18 mouse cellular contexts compared by ENCODE assay signal in genomic region chr1:39257331-39257594, GRCm38 (mm10).
A peak's percentile ranks its signal among the peaks of the same experiment; 100 is the strongest.
DNase-seq lines count a peak whose midpoint lies in the region; ATAC-seq and TF ChIP-seq lines count a peak whose summit lies in the region.
"Had no signal": no experiment of that assay in that cellular context is flagged by ENCODE, and none has a peak within 500 bp of the region (broad histone marks: within the 10 kb centered on the region; RNA-seq: fewer than 3 reads in every experiment).

No protein-coding gene starts in this region.

- ATAC-seq in embryonic facial prominence, embryonic 15.5 days (ENCODE audit: insufficient number of reproducible peaks, low FRiP score, low TSS enrichment, low read depth), result no peak
- ATAC-seq: activated CD4-positive, CD25-positive, alpha-beta regulatory T cell, adult 4 months; forebrain, embryonic 16.5 days had no signal

- 0 out of 2 replicates have a peak overlapping the region, but pooled peaks have one; percentile 17 for H3K27ac ChIP-seq in embryonic facial prominence, embryonic 15.5 days (replicated peaks)
- H3K27ac ChIP-seq in embryonic facial prominence, embryonic 10.5 days (replicated peaks), result no peak overlapping the region
- peak overlapping the region; percentile 54 for H3K27ac ChIP-seq in gastrocnemius, adult 2 months
- H3K27ac ChIP-seq: embryonic facial prominence, embryonic 13.5 days; forebrain, embryonic 10.5 days; forebrain, embryonic 12.5 days had no signal

- H3K36me3 ChIP-seq in embryonic facial prominence, embryonic 15.5 days, result no peaks in the 10 kb centered on the region
- no peaks in the 10 kb centered on the region for H3K36me3 ChIP-seq in embryonic facial prominence, embryonic 10.5 days (replicated peaks)
- H3K36me3 ChIP-seq in C2C12 (ENCODE audit: control insufficient read depth, insufficient read depth) (no peaks in the 10 kb centered on the region), myocyte (ENCODE audit: control insufficient read depth, insufficient read depth) (no peaks in the 10 kb centered on the region)
- H3K36me3 ChIP-seq: embryonic facial prominence, embryonic 13.5 days; forebrain, embryonic 10.5 days; forebrain, embryonic 12.5 days had no signal

- H3K79me3 ChIP-seq in C2C12 (ENCODE audit: low read depth), result no peaks in the 10 kb centered on the region

- H3K79me2 ChIP-seq in C2C12 (ENCODE audit: control insufficient read depth, insufficient read depth), result no peaks in the 10 kb centered on the region
- no peaks in the 10 kb centered on the region for H3K79me2 ChIP-seq in myocyte (ENCODE audit: control insufficient read depth, insufficient read depth)

- no peak overlapping the region for H3K4me3 ChIP-seq in embryonic facial prominence, embryonic 15.5 days (replicated peaks)
- H3K4me3 ChIP-seq in embryonic facial prominence, embryonic 10.5 days, result no peak overlapping the region
- H3K4me3 ChIP-seq in gastrocnemius, adult 2 months, result no peak overlapping the region
- H3K4me3 ChIP-seq in C2C12 (ENCODE audit: insufficient read depth, poor library complexity, severe bottlenecking), result no peak overlapping the region
- H3K4me3 ChIP-seq in myocyte, result no peak overlapping the region
- H3K4me3 ChIP-seq: embryonic facial prominence, embryonic 13.5 days; erythroblast, embryonic 14.5 days; forebrain, embryonic 10.5 days; forebrain, embryonic 12.5 days had no signal

- no peaks in the 10 kb centered on the region for H3K9me3 ChIP-seq in embryonic facial prominence, embryonic 15.5 days (replicated peaks)
- H3K9me3 ChIP-seq in embryonic facial prominence, embryonic 10.5 days, result no peaks in the 10 kb centered on the region
- H3K9me3 ChIP-seq: embryonic facial prominence, embryonic 13.5 days; forebrain, embryonic 12.5 days had no signal

- H3K9ac ChIP-seq in embryonic facial prominence, embryonic 15.5 days, result no peak overlapping the region
- H3K9ac ChIP-seq: embryonic facial prominence, embryonic 13.5 days; forebrain, embryonic 12.5 days had no signal

- no peak for DNase-seq in embryonic facial prominence, embryonic 10.5 days (ENCODE audit: low spot score)
- no peak for DNase-seq in gastrocnemius, adult 2 months
- no peak for DNase-seq in gastrocnemius, postnatal 4 days (ENCODE audit: low spot score in 2 of 2)
- DNase-seq in T-cell, adult 2 months (ENCODE audit: low spot score), result no peak
- DNase-seq: adrenal gland, adult 8-10 months; adrenal gland, postnatal 36 days; B cell, adult 2 months; cerebellum, adult 11-12 months; cerebellum, adult 9-10 months had no signal

- TF ChIP-seq CTCF in gastrocnemius, adult 2 months (IDR thresholded peaks at IDR 0.05), result no peak
- no peak for TF ChIP-seq CTCF in C2C12 (IDR thresholded peaks at IDR 0.05; ENCODE audit: control insufficient read depth, insufficient read depth, insufficient read length)

- no peak overlapping the region for H3K4me2 ChIP-seq in embryonic facial prominence, embryonic 15.5 days (replicated peaks)
- peak overlapping the region; percentile 99 for H3K4me2 ChIP-seq in myocyte (ENCODE audit: low read depth)
- H3K4me2 ChIP-seq: embryonic facial prominence, embryonic 13.5 days; forebrain, embryonic 12.5 days had no signal

- 57% methylated on average over 3 of the region's 3 CpGs for WGBS in embryonic facial prominence, embryonic 15.5 days
- WGBS in embryonic facial prominence, embryonic 10.5 days, result 75% methylated on average over 3 of the region's 3 CpGs

- no peak for TF ChIP-seq POLR2A in myocyte (IDR thresholded peaks at IDR 0.05; ENCODE audit: insufficient read length, low read depth)

- intact Hi-C loops in gastrocnemius, adult 2 months (cut with DNase I), result loop anchor here (10.0 kb wide), 1 partner anchor 242 kb away; no protein-coding TSS in a partner anchor

- H3ac ChIP-seq in C2C12 (ENCODE audit: control insufficient read depth, insufficient read length, low read depth) (no peak overlapping the region), myocyte (ENCODE audit: control insufficient read depth, insufficient read length) (no peak overlapping the region)

- H3K4me1 ChIP-seq in embryonic facial prominence, embryonic 15.5 days, result no peaks in the 10 kb centered on the region
- no peaks in the 10 kb centered on the region for H3K4me1 ChIP-seq in embryonic facial prominence, embryonic 10.5 days
- H3K4me1 ChIP-seq: embryonic facial prominence, embryonic 13.5 days; forebrain, embryonic 12.5 days had no signal

- H3K27me3 ChIP-seq in embryonic facial prominence, embryonic 15.5 days, result no peaks in the 10 kb centered on the region
- no peaks in the 10 kb centered on the region for H3K27me3 ChIP-seq in embryonic facial prominence, embryonic 10.5 days (replicated peaks; ENCODE audit: low read depth, poor library complexity, severe bottlenecking)
- no peaks in the 10 kb centered on the region for H3K27me3 ChIP-seq in C2C12 (ENCODE audit: control insufficient read depth, insufficient read depth, insufficient read length)
- H3K27me3 ChIP-seq in myocyte (ENCODE audit: control insufficient read depth, insufficient read depth, insufficient read length), result no peaks in the 10 kb centered on the region
- H3K27me3 ChIP-seq: embryonic facial prominence, embryonic 13.5 days; forebrain, embryonic 12.5 days had no signal

TF ChIP-seq in C2C12, 6 proteins besides CTCF, POLR2A, EP300 and RAD21:
- TF ChIP-seq FOSL1 (IDR thresholded peaks at IDR 0.05; ENCODE audit: insufficient read depth, low read length, poor library complexity, severe bottlenecking), result no peak
- peak; percentile 67 for TF ChIP-seq MYOD1 (IDR thresholded peaks at IDR 0.05; ENCODE audit: control insufficient read depth, insufficient read length, low read depth)
- no peak for TF ChIP-seq MYOG (IDR thresholded peaks at IDR 0.05; ENCODE audit: control insufficient read depth, extremely low read depth, insufficient read length)

TF ChIP-seq in myocyte, 11 proteins besides CTCF, POLR2A, EP300 and RAD21:
- TF ChIP-seq MYOD1 (IDR thresholded peaks at IDR 0.05; ENCODE audit: control insufficient read depth in 1 of 3, insufficient read length in 2 of 3, low read depth in 2 of 3), result peak in 2 of 3 experiments; percentile 20 to 26
- TF ChIP-seq CEBPB (IDR thresholded peaks at IDR 0.05; ENCODE audit: insufficient read depth, poor library complexity, severe bottlenecking), result no peak
- TF ChIP-seq TCF12 (IDR thresholded peaks at IDR 0.05; ENCODE audit: insufficient read depth, poor library complexity, severe bottlenecking), result no peak
- TF ChIP-seq POLR2AphosphoS2 (IDR thresholded peaks at IDR 0.05; ENCODE audit: insufficient read length, low read depth), result no peak
